Mouse (Mus musculus) lung, adult 18-20 months (tissue): ENCODE data around the gene Ascl4.

Experiments used
- DNase-seq, 2 experiments: peaks; one replicate each; pipeline ENCODE4 v3.0.0; 2022; ENCODE audit warnings: mixed read lengths in 2 of 2

Gene Ascl4

DNA sequence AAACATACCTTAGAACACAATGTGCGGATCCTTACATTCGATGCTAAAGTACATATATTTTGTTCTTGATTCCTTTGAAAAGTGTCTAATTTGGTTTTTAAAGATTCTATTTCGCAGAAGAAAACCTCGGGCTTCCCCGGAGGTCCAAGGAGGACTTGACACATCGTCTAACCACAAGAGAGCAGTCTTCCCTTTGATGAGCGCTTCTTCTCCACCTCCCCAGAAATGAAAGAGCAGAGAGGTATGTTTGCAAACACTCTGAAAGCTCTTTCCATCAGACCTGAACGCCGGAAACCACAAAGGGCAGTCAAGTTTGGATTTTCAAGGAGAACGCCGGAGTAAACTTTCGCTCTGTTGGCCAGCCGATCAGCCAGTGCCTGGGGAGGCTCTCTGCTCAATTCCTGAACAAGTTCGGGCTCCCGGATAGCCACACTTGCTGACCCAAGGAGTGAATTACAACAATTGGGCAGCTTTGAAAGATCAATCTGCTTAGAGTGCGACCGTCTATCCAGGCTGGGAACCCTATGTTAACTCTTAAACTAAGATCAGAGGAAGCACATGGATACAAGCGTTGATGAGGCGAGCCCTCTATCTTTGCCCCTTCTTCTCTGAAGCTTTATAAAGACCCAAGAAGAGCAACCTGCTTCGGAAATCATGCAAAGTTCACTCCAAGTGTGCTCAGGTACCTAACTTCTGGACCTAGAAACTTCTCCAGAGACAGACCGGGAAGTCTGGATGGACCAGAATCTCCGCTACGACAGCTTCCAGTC, at the start of gene Ascl4:
TSS of gene Ascl4 (plus strand) at position 6 of the 770 bp plus-strand sequence.
- DNase-seq, result peak; percentile 12 to 20

DNA sequence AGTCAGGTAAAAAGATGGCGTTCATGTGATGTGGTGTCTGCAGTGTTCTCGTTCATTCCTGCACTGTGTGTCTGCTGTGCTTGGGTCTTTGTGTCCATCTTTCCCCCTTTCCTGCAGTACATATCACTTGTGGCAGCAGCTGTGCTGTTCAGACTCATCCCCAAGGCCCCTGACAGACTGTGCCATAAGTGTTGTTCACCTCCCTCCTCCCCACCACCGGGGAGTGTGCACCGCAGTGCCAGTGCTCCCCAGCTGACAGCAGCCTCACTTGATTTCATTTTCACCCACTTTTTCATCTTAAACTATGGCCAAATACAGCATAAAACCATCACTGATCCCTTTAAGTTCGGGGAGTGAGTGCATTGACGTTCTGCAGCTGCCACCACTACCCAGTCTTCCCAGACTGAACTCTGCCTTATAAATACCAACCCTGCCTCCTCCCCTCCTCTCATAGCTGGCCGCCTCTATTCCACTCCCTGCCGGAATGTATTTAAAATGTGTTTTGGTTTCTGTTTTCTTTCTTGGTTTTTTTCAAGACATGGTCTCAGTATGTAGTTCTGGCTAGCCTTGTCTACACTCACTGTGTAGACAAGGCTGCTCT, 47.5 kb upstream of the Ascl4 start:
- DNase-seq, result no peak

DNA sequence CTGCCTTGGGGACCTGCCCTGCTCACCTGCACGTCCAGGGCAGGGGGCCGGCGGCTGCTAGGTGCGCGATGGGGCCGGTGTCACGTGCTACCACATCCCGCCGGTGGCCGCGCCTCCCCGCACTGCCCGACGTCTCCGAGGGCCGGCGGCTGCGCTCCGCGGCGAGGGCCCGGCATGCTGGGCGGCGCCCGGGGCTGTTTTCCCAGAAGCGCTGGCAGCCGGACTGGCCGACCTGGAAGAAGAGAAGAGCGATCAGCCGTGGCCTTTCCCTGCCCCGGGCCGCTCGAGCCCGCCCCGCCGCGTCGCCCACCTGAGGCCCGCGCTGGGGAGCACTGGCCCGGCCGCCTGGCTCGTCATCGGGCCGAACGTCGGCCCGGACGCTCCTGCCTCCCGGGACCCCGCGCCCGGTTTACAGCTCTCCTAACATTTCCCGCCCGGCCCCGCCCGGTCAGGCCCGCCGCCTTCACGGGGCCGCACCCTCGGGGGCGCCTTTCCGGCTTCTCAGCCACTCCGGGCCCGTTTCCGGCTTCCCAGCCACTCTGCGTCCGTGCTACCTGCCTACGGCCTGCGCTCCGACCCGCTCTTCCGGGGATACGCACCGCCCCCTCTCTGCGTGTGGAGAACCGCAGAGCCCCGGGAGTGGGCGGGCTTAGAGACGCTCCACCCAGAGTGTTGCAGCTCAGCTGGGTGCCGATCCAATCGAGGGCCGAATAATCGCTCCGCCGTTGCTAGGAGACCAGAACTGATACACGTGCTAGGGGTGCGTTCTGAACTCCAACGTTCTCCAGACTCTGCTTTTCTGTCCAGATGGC, 10.8 kb upstream of the Ascl4 start, which contains the start of gene Prdm4:
TSS of gene Prdm4 (minus strand) at position 645 of the 812 bp plus-strand sequence.
- DNase-seq, result peak; percentile 98 to 99

DNA sequence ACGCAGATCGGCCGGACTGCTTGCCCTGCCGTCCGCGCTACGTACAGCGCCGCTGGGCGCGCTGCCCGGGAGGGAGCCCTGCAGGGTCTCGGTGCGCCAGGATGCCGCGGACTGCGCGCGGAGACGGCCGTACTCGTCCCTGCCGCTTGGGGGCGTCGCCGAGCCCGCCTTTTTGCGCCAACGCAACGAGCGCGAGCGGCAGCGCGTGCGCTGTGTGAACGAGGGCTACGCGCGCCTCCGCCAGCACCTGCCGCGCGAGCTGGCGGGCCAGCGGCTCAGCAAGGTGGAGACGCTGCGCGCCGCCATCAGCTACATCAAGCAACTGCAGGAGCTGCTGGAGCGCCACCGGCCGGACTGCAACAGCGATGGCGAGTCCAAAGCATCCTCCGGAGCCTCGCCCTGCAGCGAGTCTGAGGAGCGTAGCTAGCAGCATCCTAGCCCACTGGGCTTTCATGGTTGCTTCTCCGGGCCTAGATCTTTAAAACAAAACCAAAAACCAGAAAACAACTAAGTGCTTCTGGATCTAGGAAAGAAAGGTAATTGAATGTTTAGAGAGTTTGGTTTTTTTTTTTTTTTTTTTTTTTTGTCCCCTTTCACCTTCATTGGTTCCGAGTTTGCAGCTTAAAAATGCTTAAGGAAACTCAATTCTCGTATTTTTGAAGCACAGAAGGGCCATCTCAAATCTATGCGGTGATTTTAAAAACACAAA, 1.2 kb downstream of the Ascl4 start:
- peak; percentile 75 to 76 for DNase-seq

DNA sequence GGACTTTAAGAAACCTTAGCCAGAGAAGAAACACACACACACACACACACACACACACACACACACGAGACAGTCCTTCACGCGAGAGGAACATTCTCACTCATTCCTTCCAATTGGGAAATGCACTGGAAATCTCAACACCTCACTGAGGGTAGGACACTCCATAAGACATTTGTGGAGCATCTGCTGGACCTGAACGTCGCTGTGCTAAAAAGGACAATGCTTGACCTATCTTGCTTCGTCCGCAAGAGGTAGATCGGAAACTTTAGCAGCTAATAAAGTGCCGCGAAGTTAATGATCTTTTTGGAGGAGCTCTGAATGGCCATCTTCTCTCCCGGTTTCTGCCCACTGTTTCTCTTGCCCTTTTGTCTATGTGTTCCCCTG, 1.7 kb downstream of the Ascl4 start:
- DNase-seq, result no peak

DNA sequence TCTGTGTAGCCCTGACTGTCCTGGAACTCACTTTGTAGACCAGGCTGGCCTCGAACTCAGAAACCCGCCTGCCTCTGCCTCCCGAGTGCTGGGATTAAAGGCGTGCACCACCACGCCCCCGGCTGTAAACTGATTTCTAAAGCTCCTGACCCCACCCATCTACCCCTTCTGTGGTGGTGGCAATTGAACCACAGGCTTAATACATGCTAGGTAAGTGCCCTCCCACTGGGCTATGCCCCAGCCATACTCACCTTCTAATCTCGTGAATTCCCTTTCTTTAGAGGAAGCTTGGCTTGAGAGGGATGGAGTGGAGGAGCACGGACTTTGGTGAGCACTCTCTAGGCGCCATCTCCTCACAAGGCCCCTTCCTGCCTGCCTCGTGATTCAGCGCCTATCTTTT, 2.5 kb downstream of the Ascl4 start:
- DNase-seq, result no peak

DNA sequence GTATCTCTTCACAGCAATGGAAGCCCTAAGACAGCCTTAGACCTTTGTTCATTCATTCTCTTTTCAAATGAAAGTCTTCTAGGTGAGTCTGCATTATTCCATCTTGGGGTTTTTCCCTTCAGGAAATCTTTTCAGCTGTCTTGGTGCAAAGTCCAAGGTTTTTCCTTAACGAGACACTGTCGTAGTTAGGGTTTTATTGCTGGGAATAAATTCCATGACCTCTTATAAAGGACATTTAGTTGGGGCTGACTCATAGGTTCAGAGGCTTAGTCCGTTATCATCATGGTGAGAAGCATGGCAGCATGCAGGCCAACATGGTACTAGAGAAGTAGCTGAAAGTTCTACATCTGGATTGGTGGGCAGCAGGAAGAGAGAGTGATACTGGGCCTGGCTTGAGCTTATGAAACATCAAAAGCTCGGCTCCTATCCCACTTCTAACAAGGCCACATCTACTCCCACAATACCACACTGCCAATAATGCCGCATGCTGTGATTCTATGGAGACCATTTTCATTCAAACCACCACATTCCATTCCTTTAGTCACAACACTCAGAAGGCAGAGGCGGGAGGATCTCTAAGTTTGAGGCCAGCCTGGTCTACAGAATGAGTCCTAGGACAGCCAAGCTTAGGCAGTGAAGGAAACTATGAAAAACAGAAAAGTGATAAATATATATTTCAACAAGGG, 8.9 kb downstream of the Ascl4 start:
- DNase-seq, result no peak

DNA sequence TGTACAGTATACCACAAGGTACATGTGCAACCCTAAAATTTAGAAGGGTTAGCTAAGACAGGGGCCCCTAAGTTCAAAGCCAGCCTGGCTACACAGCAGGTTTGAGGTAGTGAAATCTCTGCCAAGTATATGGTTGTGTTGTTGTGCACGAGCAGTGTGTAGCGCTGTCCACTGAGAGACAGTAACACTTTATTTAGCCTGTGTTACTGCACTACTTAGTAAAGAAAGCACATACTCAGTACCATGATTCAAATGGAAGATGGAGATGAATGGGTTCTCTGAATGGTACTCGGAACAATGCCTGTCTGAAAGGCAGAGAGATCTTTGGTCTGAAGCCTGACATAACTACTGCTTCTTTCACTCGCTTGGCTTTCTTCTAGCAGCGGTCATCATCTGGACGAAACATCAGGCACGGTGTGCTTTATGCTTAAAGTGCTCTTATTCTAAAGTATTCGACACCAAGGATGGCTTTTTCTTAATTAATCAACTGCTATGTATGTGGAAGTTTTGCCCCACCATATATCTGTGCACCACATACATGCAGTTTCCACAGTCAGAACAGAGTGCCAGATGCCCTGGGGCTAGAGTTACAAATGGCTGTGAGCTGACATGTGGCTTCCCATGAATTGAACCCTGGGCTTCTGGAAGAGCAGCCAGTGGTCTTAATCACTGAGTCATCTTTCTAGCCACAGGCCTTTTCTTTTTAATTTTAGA, 21.2 kb downstream of the Ascl4 start:
- no peak for DNase-seq

DNA sequence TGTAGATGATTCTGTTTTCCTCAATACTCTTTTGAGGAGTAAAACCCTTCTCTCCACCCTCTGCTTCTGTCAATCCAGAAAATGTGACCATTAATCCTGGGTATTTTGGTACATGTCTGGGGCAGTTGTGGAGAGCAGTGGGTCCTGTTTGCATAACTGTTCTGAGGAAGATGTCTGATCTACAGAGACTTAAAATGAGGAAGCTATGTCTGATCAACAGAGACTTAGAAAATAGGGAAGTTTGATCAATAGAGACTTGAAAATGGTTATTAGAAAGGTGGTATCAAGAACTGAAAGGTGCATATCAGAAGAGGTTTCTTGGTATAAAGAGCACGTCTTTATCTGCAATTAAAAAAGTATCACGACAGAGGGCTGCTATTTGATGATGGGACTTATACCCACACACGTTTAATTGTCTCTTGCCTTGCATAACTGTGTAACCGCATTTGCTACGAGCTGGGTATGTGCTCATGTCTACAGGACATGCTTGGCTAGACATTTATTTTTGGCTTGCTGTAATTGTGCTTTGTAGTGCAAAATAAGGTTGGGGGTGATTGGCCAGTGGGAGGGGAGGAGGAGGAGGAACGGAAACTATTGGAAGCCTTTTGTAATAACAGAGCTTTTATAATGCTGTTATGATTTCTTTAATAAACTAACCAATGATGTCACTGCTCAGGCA, 24.4 kb downstream of the Ascl4 start:
- DNase-seq, result no peak

DNA sequence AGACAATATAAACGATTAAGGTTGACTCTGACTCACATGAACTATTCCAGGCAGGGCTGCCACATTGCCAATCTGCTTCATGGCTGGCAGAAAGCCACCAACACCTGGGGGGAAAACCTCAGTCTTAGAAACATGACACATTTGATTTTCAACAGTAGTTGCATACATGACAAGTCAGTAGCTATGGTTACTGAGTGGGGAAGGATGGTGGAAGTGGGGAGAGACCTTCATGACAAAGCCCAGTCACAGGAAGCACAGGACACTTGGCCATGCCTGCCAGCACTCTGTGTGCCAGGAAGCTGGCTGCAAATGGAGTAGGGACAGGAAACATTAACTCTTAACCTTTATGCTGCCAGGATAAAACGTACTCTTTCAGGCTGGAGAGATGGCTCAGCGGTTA, 25.9 kb downstream of the Ascl4 start:
- DNase-seq, result peak in 1 of 2 experiments; percentile 22

DNA sequence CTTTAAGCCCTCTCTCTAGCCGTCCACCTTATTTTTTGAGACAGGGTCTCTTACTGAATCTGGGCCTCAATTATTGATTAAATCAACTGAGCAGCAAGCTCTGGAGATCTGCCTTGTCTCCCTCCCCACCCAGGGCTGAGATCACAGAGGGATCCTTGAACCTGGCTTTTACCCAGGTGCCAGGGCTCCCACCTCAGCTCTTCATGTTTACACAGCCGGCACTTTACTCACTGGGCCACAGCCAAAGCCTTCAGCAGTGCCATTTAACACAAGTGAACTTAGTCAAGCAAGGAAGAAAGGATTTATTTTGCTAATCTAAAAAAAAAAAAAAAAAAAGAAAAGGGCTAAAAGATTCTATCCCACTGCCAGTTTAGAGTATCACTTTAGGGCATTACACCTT, 26.9 kb downstream of the Ascl4 start:
- DNase-seq, result peak; percentile 54 to 61

DNA sequence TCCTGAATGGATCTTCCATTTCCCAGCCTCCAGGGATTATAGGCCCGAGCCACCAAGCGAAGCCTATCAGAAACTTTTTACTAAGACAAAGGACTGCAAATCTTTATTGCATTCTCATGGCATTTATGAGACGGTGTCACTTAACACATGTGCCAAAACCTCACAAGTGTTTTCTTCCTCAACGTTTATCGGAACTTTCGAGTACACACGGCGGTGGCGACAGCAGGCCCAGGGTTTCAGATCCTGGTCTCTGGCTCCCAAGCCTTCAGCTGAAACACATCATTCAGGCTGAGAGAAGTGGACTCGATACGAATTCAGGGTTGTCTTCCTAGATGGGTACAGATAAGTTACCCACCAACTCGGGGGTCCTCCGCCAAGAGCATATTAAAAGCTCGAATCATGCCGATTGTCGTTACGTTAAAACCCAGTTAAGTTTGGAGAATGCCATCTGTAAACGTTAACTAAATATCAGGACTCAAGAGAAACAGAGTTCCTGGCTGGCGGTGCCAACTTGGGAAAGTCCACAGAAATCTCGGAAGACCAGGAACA, 29.5 kb downstream of the Ascl4 start:
- no peak for DNase-seq

DNA sequence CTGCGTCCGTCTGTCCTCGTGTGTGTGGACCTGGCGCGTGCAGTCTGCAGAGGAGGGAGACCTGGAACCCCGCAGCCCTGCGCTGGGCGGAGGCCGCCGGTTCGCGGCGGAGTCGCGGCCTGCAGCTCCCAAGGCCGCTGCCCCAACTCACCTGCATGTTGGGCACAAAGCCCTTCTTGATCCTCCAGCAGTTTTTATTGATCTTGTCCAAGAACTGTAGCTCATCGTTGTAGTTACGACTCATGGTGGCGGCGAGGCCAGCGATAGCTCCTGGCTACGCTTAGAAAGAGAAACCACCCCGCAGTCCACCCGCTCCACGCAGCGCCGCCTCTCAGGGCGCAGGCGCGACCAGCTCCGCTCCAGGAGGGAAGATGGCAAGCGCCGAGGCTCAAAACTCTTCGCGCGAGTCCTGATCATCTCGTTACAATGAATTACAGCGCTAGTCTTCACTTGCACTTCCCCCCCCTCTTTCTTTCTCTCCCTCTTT, 30.0 kb downstream of the Ascl4 start, which contains the start of gene Rtcb:
TSS of gene Rtcb (minus strand) at position 360 of the 487 bp plus-strand sequence.
- peak; percentile 96 to 97 for DNase-seq

DNA sequence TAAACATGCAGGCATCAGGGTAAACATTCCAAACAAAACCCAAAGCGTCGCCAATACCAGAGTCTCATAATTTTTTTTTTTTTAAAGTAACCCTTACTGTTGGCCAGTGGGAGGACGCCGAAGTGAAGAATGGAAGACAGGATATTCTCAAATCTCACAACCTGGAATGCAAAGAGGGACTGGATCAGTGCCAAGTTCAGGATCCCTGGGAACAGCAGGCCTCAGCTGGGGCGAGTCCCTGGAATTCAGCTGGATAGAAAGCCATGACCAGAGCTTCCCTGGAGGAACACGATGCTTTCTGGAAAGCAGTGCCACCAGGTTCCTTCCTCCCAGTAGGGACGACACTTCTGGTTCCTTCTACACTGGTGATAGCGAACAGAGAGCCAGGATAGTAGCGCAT, 35.4 kb downstream of the Ascl4 start:
- no peak for DNase-seq

DNA sequence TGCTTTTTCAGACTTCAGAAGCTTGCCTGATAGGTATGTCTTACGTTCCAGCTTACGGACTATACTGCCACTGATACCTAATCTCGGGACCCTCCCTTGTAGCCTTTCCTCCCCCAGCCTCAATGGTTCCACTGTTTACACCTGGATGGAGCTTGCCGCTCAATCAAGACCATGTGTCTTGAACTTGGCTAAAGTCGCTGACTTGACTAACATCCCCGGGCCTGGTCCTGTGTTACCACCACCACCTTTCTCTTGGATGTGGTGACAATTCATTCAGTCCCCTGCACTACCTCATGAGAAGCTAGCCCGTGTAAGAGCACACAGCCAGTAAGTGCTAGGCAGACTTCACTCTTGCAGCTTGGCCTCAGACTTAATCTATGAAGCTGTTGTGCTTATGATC, 36.8 kb downstream of the Ascl4 start:
- DNase-seq, result no peak

DNA sequence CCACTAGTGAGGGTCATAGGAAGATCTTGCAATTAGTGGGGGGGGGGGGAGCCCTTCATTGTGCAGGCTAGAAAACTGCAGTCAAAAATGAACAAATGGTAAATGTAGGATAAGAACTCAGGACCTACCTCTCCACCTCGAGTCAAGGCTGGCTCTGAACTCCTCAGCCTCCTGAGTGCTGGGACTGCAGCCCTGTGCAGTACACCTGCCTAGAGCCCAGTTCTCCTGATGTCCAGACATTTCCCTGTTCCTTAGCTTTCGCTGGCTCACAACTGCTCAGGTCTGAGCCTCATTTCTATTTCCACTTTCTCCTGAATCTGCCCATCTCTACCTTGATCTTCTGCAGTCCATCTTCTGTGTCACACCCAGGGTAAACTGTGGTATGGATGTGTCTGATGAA, 39.0 kb downstream of the Ascl4 start:
- no peak for DNase-seq

DNA sequence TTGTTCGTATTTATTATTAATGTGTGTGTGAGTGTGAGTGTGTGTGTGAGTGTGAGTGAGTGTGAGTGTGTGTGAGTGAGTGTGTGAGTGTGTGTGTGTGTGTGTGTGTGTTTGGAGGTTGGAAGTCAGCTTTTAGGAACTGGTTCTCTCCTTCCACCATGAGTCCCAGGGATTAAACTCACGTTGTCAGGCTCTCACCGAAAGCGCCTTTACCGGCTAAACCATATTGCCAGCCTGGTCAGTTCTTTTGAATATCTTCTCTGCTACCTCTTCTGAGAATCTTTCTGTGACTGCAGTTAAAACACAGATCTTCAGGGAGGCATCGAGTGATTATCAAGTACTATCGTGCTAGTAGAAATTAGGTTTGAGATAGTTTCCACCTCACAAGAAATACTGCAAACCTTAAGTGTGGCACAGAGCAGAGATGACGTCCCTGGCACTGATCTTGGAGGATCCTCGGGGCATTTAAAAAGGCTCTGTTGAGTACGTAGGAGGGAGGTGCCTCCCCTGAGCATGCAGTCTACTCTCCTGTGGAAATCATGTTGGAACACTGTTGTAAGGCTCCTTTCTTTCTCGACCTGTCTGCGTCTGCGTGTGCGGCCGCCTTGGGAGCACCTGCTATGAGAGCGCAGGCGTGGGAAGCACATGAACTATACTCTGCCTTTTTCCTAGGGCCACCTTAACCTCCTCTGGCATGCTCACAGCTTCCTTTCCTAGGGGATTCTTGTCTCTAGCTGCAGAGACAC, 40.1 kb downstream of the Ascl4 start:
- no peak for DNase-seq

DNA sequence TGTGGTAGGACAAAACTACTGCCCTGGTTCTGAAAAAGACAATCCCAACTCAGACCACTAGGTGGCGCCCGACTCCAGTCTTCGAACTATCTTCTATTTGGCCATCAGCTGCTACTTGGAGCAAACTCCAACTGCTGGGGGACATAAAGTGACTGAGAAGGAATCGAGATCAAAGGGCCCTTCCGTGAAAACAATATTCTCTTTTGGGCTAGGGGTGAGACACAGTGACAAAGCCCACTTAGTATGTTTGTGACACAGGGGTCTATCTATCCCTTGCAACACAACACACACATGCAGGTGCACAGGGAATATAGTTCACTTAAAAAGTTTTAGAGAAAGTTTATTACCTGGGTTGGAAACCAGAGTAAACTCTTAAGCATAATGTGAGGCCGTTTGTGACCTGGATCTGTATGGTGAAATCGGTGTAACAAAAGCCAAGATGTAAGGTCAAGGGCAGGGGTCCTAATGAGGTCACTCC, 40.7 kb downstream of the Ascl4 start:
- DNase-seq, result peak; percentile 58 to 63

DNA sequence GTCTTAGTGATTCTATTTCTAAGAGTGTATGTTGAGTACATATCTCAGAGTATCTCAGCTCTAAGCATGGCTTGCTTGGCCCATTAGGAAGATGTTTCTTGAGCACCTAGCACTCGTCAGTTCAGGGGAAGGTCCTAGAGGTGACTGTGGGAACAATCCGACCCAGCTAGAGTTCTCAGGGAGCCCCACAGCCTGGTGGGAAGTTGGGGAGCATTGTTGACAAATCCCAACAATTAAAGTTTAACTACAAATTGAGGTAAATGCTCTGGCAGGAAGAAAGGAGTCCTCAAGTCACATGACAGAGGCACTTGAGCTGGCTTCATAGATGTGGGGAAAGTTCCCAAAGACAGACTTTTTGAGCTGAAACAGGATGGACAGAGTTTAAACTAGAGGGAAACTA, 41.2 kb downstream of the Ascl4 start:
- no peak for DNase-seq
